Mouse (Mus musculus) embryonic facial prominence, embryonic 12.5 days (tissue): Measurements from ENCODE around the gene Tubd1. TPM values are rescaled to one million over a fixed set of nuclear protein-coding genes. Genes with fewer than 3 reads are reported as not detected.

ENCODE experiments used
- ATAC-seq: fragments of 200-750 bp; cut with Nextera tagmentation; 2 replicates; pipeline ENCODE4 v1.8.0; 2017; ENCODE audit not compliant: insufficient number of reproducible peaks, insufficient read depth, low FRiP score, low TSS enrichment
- H3K27ac ChIP-seq: fragments of 300-500 bp; sonication (generic); 2 replicates; pipeline ENCODE4 v1.5.1; 2016; ENCODE audit warnings: mild to moderate bottlenecking
- H3K27me3 ChIP-seq: fragments of 300-500 bp; sonication (generic); 2 replicates; pipeline ENCODE4 v1.6.1; 2016; ENCODE audit warnings: mild to moderate bottlenecking, moderate library complexity
- H3K36me3 ChIP-seq: fragments of 300-500 bp; sonication (generic); 2 replicates; pipeline ENCODE4 v1.6.1; 2016; ENCODE audit warnings: mild to moderate bottlenecking
- H3K4me1 ChIP-seq: fragments of 300-500 bp; sonication (generic); 2 replicates; pipeline ENCODE4 v1.6.1; 2016
- H3K4me2 ChIP-seq: fragments of 300-500 bp; sonication (generic); replicated peaks from 2 replicates; pipeline ENCODE4 v1.6.1; 2016; ENCODE audit warnings: mild to moderate bottlenecking, moderate library complexity
- H3K4me3 ChIP-seq: fragments of 300-500 bp; sonication (generic); 2 replicates; pipeline ENCODE4 v1.5.1; 2016; ENCODE audit warnings: mild to moderate bottlenecking
- H3K9ac ChIP-seq: fragments of 300-500 bp; sonication (generic); 2 replicates; pipeline ENCODE4 v1.6.1; 2016; ENCODE audit warnings: mild to moderate bottlenecking, moderate library complexity
- H3K9me3 ChIP-seq: fragments of 300-500 bp; sonication (generic); 2 replicates; pipeline ENCODE4 v1.6.1; 2016; ENCODE audit warnings: mild to moderate bottlenecking, moderate library complexity
- WGBS: fragments of 180-500 bp; shearing (Covaris S2); methylation state at CpG from one replicate; pipeline ENCODE4 v1.1.7; 2016; 5-methylcytosine and 5-hydroxymethylcytosine counted together
- polyA plus RNA-seq: library from polyadenylated mRNA; unstranded; fragments of >200 nt; fragmentation: Nextera tagmentation; extraction: Ambion mirVana; gene quantifications from 2 replicates; pipeline ENCODE4 v1.2.1, GENCODE M21; 2016

The Tubd1 gene
- polyA plus RNA-seq, 1 experiment from 2014 or later = 11.2 TPM

- ATAC-seq = no peak
- Histone ChIP-seq H3K36me3 (no peaks in the 10 kb centered on the region), H3K9ac (no peak overlapping the region), H3K4me1 (peaks cover 22% of the 10 kb centered on the region), H3K4me3 (peak overlapping the region; percentile 8; the same call in 1 of the 2 replicates), H3K9me3 (no peaks in the 10 kb centered on the region), H3K27ac (peak overlapping the region; percentile 54; the same call in 1 of the 2 replicates), H3K27me3 (no peaks in the 10 kb centered on the region), H3K4me2 (peak overlapping the region; percentile 24)
- WGBS = 38% methylated on average over 3 of the region's 3 CpGs
Measured at GRCm38 (mm10) chr11:86585598-86585984, 40.8 kb downstream of the Tubd1 start.

DNA sequence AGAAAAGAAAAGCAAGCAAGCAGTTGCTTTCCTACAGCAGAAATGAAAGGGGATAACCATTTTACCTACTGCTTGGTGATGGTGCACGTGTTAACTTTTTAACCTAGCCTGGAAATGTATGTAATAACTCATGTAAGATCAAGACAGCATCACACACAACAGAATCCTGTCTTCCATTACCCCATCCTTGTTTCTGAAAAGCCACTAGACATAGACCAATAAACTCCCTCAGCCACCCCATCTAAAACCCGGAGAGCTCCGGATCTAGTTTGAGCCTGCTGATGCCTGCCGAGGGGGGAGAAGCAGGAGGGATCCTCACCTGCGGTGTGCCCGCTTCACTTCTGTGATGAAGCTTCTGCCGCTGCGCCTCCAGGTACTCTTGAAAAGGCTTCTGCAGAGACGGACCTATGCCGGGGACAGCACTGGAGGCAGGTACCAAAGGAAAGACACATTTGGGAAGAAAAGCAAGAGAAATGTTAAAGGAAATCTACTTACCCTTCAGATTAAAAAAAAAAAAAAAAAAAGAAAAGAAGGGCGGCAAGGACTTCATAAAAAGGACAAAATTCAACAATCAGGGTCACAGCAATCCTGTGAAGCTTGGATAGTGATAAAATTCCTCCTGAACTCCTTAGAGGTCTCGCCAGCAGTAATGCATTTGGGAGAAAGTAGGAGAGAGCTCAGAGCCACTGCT, 41.5 kb downstream of the Tubd1 start:
- 0 out of 2 replicates have a peak overlapping the region, but pooled peaks have one; percentile 55 for H3K27ac ChIP-seq
- peaks cover 15% of the 10 kb centered on the region for H3K4me1 ChIP-seq
- H3K4me2 ChIP-seq = peak overlapping the region; percentile 53
- ATAC-seq = peak; percentile 35; the same call in 1 of the 2 replicates
- H3K9me3 ChIP-seq = no peaks in the 10 kb centered on the region
- WGBS = 19% methylated on average over 12 of the region's 12 CpGs
- H3K36me3 ChIP-seq = no peaks in the 10 kb centered on the region
- H3K9ac ChIP-seq = peak overlapping the region; percentile 10; the same call in 1 of the 2 replicates
- peak overlapping the region; percentile 28 for H3K4me3 ChIP-seq
- no peaks in the 10 kb centered on the region for H3K27me3 ChIP-seq

DNA sequence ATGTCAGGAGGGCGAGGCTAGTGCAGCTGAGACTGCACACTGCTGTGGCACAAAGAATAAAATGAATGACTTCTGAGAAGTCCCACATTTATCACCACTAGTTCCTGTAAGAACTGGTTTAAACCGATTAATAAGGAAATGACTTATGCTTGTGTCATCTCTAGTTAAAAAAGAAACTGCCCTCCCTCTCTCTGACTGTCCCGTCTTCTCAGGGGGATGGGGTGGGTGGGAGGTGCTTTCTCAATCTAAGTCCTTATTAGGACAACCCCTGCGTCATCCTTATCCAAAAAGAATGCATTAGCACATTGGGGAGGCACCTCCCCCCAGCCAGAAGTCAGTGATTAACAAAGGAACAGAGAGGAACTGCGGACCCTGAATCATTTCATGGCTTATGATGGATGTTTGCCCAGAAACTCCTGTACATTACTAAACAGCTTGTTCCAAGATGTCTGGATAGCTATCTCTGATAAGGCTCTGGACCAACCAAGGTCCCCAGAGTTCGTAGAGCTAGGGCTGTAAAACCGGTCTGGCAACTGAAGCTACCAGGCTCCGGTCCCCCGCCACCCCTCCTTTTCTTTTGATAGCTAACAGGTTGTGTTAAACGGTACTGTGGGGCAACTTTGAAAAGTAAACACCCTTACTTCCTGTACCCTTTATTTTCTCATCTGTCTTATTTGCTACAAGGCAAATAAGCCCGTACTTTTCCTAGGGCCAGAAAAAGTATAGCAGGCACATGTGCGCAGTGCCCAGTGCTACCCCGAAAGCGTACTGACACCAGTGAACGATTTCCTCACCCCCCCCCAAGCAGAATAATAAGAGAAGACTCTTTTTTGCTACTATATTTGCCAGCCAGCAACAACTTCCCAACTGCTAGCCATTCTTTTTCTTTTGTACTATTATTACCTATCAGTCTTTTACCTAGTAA, 42.3 kb downstream of the Tubd1 start:
- ATAC-seq = peak; percentile 35; the same call in 1 of the 2 replicates
- Histone ChIP-seq H3K9ac (peak overlapping the region; percentile 10; the same call in 1 of the 2 replicates), H3K9me3 (no peaks in the 10 kb centered on the region), H3K4me3 (peak overlapping the region; percentile 28), H3K4me2 (peak overlapping the region; percentile 53), H3K4me1 (peaks cover 9% of the 10 kb centered on the region), H3K27me3 (no peaks in the 10 kb centered on the region), H3K36me3 (no peaks in the 10 kb centered on the region), H3K27ac (peak overlapping the region; percentile 55; the same call in 1 of the 2 replicates)
- WGBS = 5% methylated on average over 15 of the region's 15 CpGs

- H3K4me2 ChIP-seq = peak overlapping the region; percentile 53
- no peaks in the 10 kb centered on the region for H3K27me3 ChIP-seq
- no peak overlapping the region for H3K27ac ChIP-seq
- no peak overlapping the region for H3K9ac ChIP-seq
- ATAC-seq = no peak
- no peaks in the 10 kb centered on the region for H3K36me3 ChIP-seq
- no peaks in the 10 kb centered on the region for H3K9me3 ChIP-seq
- H3K4me1 ChIP-seq = peaks cover 9% of the 10 kb centered on the region
- no peak overlapping the region for H3K4me3 ChIP-seq
- WGBS = 28% methylated on average over 7 of the region's 7 CpGs
Measured at GRCm38 (mm10) chr11:86587830-86588229, 43.0 kb downstream of the Tubd1 start.

DNA sequence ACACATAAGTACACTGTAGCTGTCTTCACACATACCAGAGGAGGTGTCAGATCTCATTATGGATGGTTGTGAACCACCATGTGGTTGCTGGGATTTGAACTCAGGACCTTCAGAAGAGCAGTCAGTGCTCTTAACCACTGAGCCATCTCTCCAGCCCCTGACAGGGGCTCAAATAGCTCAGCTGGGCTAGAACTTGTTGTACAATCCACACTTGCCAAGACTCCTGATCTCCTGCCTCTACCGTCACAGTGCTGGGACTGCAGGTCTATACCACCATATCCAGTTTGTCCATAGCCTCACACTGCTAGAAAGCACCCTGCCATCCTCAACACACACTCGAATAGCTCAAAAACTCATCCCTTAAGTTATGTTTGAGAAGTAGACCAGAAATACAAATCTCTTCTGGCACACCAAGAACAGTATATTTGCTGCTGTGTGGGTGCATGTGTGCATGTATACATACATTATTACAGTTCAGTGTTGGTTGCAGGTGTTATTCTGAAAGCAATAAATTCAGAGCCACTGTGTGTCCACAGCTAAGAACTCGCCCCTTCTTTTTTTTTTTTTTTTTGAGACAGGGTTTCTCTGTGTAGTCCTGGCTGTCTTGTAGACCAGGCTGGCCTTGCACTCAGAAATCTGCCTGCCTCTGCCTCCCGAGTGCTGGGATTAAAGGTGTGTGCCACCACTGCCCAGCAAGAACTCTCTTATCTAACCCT, 44.0 kb downstream of the Tubd1 start:
- Histone ChIP-seq H3K4me2 (no peak overlapping the region), H3K27me3 (no peaks in the 10 kb centered on the region), H3K9ac (no peak overlapping the region), H3K36me3 (no peaks in the 10 kb centered on the region), H3K9me3 (no peaks in the 10 kb centered on the region), H3K4me3 (no peak overlapping the region), H3K27ac (no peak overlapping the region), H3K4me1 (peaks cover 9% of the 10 kb centered on the region)
- WGBS = 88% methylated on average over 4 of the region's 4 CpGs
- ATAC-seq = no peak

GRCm38 (mm10) chr11:86590066-86590465, 45.3 kb downstream of the Tubd1 start:
- no peak overlapping the region for H3K4me2 ChIP-seq
- peaks cover 9% of the 10 kb centered on the region for H3K4me1 ChIP-seq
- H3K4me3 ChIP-seq = no peak overlapping the region
- no peaks in the 10 kb centered on the region for H3K27me3 ChIP-seq
- no peak overlapping the region for H3K9ac ChIP-seq
- no peaks in the 10 kb centered on the region for H3K9me3 ChIP-seq
- ATAC-seq = no peak
- no peak overlapping the region for H3K27ac ChIP-seq
- no peaks in the 10 kb centered on the region for H3K36me3 ChIP-seq
- 79% methylated on average over 4 of the region's 4 CpGs for WGBS

DNA sequence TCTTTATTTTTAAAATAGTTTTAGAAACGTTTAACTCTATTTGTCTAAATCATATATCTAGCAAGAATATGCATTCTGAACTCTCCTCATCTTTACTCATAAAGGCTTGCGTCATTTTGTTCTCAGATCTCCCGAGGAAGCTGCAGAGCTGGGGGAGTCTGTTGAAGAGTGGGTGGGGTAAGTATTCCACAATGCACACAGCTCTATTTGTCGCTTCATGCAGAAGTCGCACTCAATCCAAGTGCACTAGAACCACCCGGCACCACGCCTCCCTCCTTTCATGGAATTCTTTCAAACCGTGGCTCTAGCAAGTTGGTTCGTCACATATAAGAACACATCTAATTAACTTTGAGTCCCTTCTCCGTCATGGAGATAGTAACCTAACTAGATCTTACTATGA, 45.8 kb downstream of the Tubd1 start:
- Histone ChIP-seq H3K36me3 (no peaks in the 10 kb centered on the region), H3K4me2 (no peak overlapping the region), H3K9me3 (no peaks in the 10 kb centered on the region), H3K4me3 (no peak overlapping the region), H3K9ac (no peak overlapping the region), H3K4me1 (peaks cover 9% of the 10 kb centered on the region), H3K27ac (no peak overlapping the region), H3K27me3 (no peaks in the 10 kb centered on the region)
- no peak for ATAC-seq
- WGBS = 89% methylated on average over 10 of the region's 10 CpGs

- 86% methylated on average over 4 of the region's 4 CpGs for WGBS
- no peak overlapping the region for H3K4me3 ChIP-seq
- peaks cover 12% of the 10 kb centered on the region for H3K4me1 ChIP-seq
- no peaks in the 10 kb centered on the region for H3K36me3 ChIP-seq
- no peaks in the 10 kb centered on the region for H3K27me3 ChIP-seq
- no peak for ATAC-seq
- H3K4me2 ChIP-seq = no peak overlapping the region
- no peak overlapping the region for H3K9ac ChIP-seq
- no peaks in the 10 kb centered on the region for H3K9me3 ChIP-seq
- no peak overlapping the region for H3K27ac ChIP-seq
Measured at GRCm38 (mm10) chr11:86591301-86591845, 46.6 kb downstream of the Tubd1 start.

GRCm38 (mm10) chr11:86591931-86592616, 47.3 kb downstream of the Tubd1 start:
- Histone ChIP-seq H3K9me3 (no peaks in the 10 kb centered on the region), H3K4me2 (no peak overlapping the region)
- 90% methylated on average over 2 of the region's 2 CpGs for WGBS

GRCm38 (mm10) chr11:86592993-86593392, 48.2 kb downstream of the Tubd1 start:
- Histone ChIP-seq H3K4me2 (no peak overlapping the region), H3K4me3 (no peak overlapping the region), H3K36me3 (no peaks in the 10 kb centered on the region), H3K9ac (no peak overlapping the region), H3K27me3 (no peaks in the 10 kb centered on the region), H3K4me1 (peaks cover 3% of the 10 kb centered on the region; the same call in 1 of the 2 replicates), H3K9me3 (no peaks in the 10 kb centered on the region), H3K27ac (no peak overlapping the region)
- WGBS = 24% methylated on average over 3 of the region's 3 CpGs
- ATAC-seq = no peak

More at GRCm38 (mm10) chr11:86591931-86592616, 47.3 kb downstream of the Tubd1 start:
- Histone ChIP-seq H3K4me3 (no peak overlapping the region), H3K27me3 (no peaks in the 10 kb centered on the region), H3K36me3 (no peaks in the 10 kb centered on the region), H3K27ac (no peak overlapping the region), H3K9ac (no peak overlapping the region), H3K4me1 (peaks cover 10% of the 10 kb centered on the region)
- no peak for ATAC-seq
